Mouse (Mus musculus) CH12.LX (cell line): ENCODE measurements at regions not wholly inside any gene's neighbourhood (a gene's known extent, or its start where the extent isn't known, plus 50 kb on each side); places are given as distances from the start of the nearest gene placed in this dataset.

ENCODE experiments used
- DNase-seq: peaks from one replicate; pipeline ENCODE4 v3.0.0-alpha.2; 2013; ENCODE audit errors: extremely low read depth
- H3K27ac ChIP-seq: 2 replicates; pipeline ENCODE4 v1.5.1; 2012; ENCODE audit warnings: low read depth, mild to moderate bottlenecking, control low read depth, moderate library complexity; ENCODE audit not compliant: insufficient read depth
- H3K27me3 ChIP-seq: replicated peaks from 2 replicates; pipeline ENCODE3; 2012; ENCODE audit warnings: inconsistent platforms
- H3K36me3 ChIP-seq, 2 experiments: replicated peaks in 1 of 2; 2 replicates each; pipeline versions ENCODE3 to v1.6.1; 2012; ENCODE audit warnings: inconsistent platforms in 1 of 2, low read length in 1 of 2, mild to moderate bottlenecking in 1 of 2, mixed read lengths in 1 of 2, moderate library complexity in 1 of 2; ENCODE audit not compliant: control insufficient read depth in 1 of 2, insufficient read depth in 1 of 2
- H3K4me1 ChIP-seq, 2 experiments: 2 replicates each; pipeline ENCODE4 v1.6.1; 2012; ENCODE audit warnings: inconsistent platforms in 1 of 2, moderate library complexity in 1 of 2; ENCODE audit not compliant: insufficient read depth in 2 of 2, control insufficient read depth in 1 of 2
- H3K4me2 ChIP-seq: 2 replicates; pipeline ENCODE4 v1.6.1; 2012; ENCODE audit warnings: low read depth, mild to moderate bottlenecking, control low read depth; ENCODE audit not compliant: poor library complexity, insufficient read depth, severe bottlenecking
- H3K4me3 ChIP-seq, 3 experiments: fragments of 150-350 bp in 1 of 3; sonication (generic) in 1 of 3; replicated peaks in 1 of 3; 2 replicates each; pipeline versions ENCODE3 to v1.5.1; 2011 to 2012; ENCODE audit warnings: low read depth in 2 of 3, low read length in 2 of 3, mild to moderate bottlenecking in 2 of 3, moderate library complexity in 2 of 3, control low read depth in 1 of 3, improper control_type of control experiment in 1 of 3, inconsistent platforms in 1 of 3, mixed read lengths in 1 of 3; ENCODE audit not compliant: poor library complexity in 1 of 3
- H3K79me2 ChIP-seq: replicated peaks from 2 replicates; pipeline ENCODE4 v1.6.1; 2012; ENCODE audit warnings: mild to moderate bottlenecking, moderate library complexity; ENCODE audit not compliant: control insufficient read depth, poor library complexity, insufficient read depth, severe bottlenecking; ENCODE audit errors: extremely low read depth
- H3K9ac ChIP-seq: 2 replicates; pipeline ENCODE4 v1.6.1; 2012; ENCODE audit warnings: low read depth, mild to moderate bottlenecking, control low read depth, moderate library complexity; ENCODE audit not compliant: insufficient read depth
- H3K9me3 ChIP-seq: replicated peaks from 2 replicates; pipeline ENCODE3; 2012; ENCODE audit warnings: low read length, inconsistent platforms, mixed read lengths
- CTCF ChIP-seq, 2 experiments: IDR thresholded peaks in 1 of 2; conservative IDR thresholded peaks in 1 of 2; 2 replicates each; pipeline ENCODE4 v1.5.1; 2011 to 2012; ENCODE audit warnings: low read depth in 2 of 2, low read length in 2 of 2, improper control_type of control experiment in 1 of 2, inconsistent platforms in 1 of 2, mild to moderate bottlenecking in 1 of 2, moderate library complexity in 1 of 2
- ELF1 ChIP-seq: IDR thresholded peaks from 2 replicates; pipeline ENCODE4 v1.6.1; 2014; ENCODE audit warnings: low read depth, mild to moderate bottlenecking, inconsistent platforms, low read length, improper control_type of control experiment
- ETS1 ChIP-seq: conservative IDR thresholded peaks from 2 replicates; pipeline ENCODE4 v1.6.1; 2012; ENCODE audit warnings: low read depth, mild to moderate bottlenecking, inconsistent platforms, low read length, improper control_type of control experiment, moderate library complexity
- IRF4 ChIP-seq: IDR thresholded peaks from 2 replicates; pipeline ENCODE4 v1.6.1; 2014; ENCODE audit warnings: low read depth, mild to moderate bottlenecking, inconsistent platforms, low read length, improper control_type of control experiment
- JUN ChIP-seq: IDR thresholded peaks from 2 replicates; pipeline ENCODE4 v1.6.1; 2011; ENCODE audit warnings: low read depth, mild to moderate bottlenecking, low read length, improper control_type of control experiment, moderate library complexity; ENCODE audit not compliant: insufficient read depth
- JUND ChIP-seq: conservative IDR thresholded peaks from 2 replicates; pipeline ENCODE4 v1.6.1; 2011; ENCODE audit warnings: low read depth, low read length, improper control_type of control experiment
- MAZ ChIP-seq: IDR thresholded peaks from 2 replicates; pipeline ENCODE4 v1.6.1; 2012; ENCODE audit warnings: low read depth, mild to moderate bottlenecking, inconsistent platforms, low read length, improper control_type of control experiment, moderate library complexity
- MEF2A ChIP-seq: IDR thresholded peaks from 2 replicates; pipeline ENCODE4 v1.6.1; 2014; ENCODE audit warnings: low read depth, mild to moderate bottlenecking, inconsistent platforms, low read length, improper control_type of control experiment, borderline replicate concordance
- MXI1 ChIP-seq: IDR thresholded peaks from 2 replicates; pipeline ENCODE4 v1.6.1; 2011; ENCODE audit warnings: mild to moderate bottlenecking, low read depth, low read length, improper control_type of control experiment
- NELFE ChIP-seq: IDR thresholded peaks from 2 replicates; pipeline ENCODE4 v1.6.1; 2011; ENCODE audit warnings: low read depth, low read length, improper control_type of control experiment
- NRF1 ChIP-seq: IDR thresholded peaks from 2 replicates; pipeline ENCODE4 v1.6.1; 2014; ENCODE audit warnings: low read depth, mild to moderate bottlenecking, inconsistent platforms, low read length, improper control_type of control experiment, moderate library complexity
- PAX5 ChIP-seq: IDR thresholded peaks from 2 replicates; pipeline ENCODE4 v1.6.1; 2012; ENCODE audit warnings: low read length, inconsistent platforms, mixed read lengths
- POLR2A ChIP-seq: IDR thresholded peaks from 2 replicates; pipeline ENCODE4 v1.6.1; 2011; ENCODE audit warnings: low read depth, mild to moderate bottlenecking, improper control_type of control experiment, low read length
- POLR2AphosphoS2 ChIP-seq: IDR thresholded peaks from 2 replicates; pipeline ENCODE4 v1.6.1; 2011; ENCODE audit warnings: low read depth, low read length, improper control_type of control experiment
- RCOR1 ChIP-seq: conservative IDR thresholded peaks from 2 replicates; pipeline ENCODE4 v1.6.1; 2012; ENCODE audit warnings: low read depth, mild to moderate bottlenecking, inconsistent platforms, low read length, improper control_type of control experiment
- SIN3A ChIP-seq: IDR thresholded peaks from 2 replicates; pipeline ENCODE4 v1.6.1; 2012; ENCODE audit warnings: low read length, improper control_type of control experiment, inconsistent platforms
- TBP ChIP-seq: conservative IDR thresholded peaks from 2 replicates; pipeline ENCODE4 v1.6.1; 2011; ENCODE audit warnings: low read depth, low read length, improper control_type of control experiment
- TCF12 ChIP-seq: IDR thresholded peaks from 2 replicates; pipeline ENCODE4 v1.6.1; 2014; ENCODE audit warnings: low read depth, mild to moderate bottlenecking, inconsistent platforms, low read length, improper control_type of control experiment
- USF1 ChIP-seq: IDR thresholded peaks from 2 replicates; pipeline ENCODE4 v1.6.1; 2014; ENCODE audit warnings: low read depth, mild to moderate bottlenecking, inconsistent platforms, low read length, improper control_type of control experiment
- ZNF384 ChIP-seq: IDR thresholded peaks from 2 replicates; pipeline ENCODE4 v1.6.1; 2012; ENCODE audit warnings: low read depth, low read length, improper control_type of control experiment, inconsistent platforms
- dilution Hi-C: fragments of 300-500 bp; cut with MboI; formaldehyde crosslinking; loops from 2 replicates; pipeline ENCODE4 v1.14.3; 2020; ENCODE audit warnings: low sequenced_read_pairs; ENCODE audit not compliant: extremely low pct_unique_long_range_greater_than_20kb, extremely low pct_ligation_motif_present
- in situ Hi-C: fragments of 300-500 bp; cut with MboI; formaldehyde crosslinking; loops from 3 replicates; pipeline ENCODE4 v1.14.3; 2019; ENCODE audit warnings: low sequenced_read_pairs, low pct_ligation_motif_present, low pct_unique_long_range_greater_than_20kb, mixed read lengths

GRCm38 (mm10) chr2:138806196-138806595 is 549.8 kb downstream of the Btbd3 start:
- Histone ChIP-seq H3K27ac (no peak overlapping the region), H3K36me3 (no peaks in the 10 kb centered on the region), H3K79me2 (no peaks in the 10 kb centered on the region), H3K4me2 (no peak overlapping the region), H3K9ac (no peak overlapping the region), H3K27me3 (no peaks in the 10 kb centered on the region), H3K4me1 (no peaks in the 10 kb centered on the region), H3K4me3 (no peak overlapping the region), H3K9me3 (peaks cover 35% of the 10 kb centered on the region)
- dilution Hi-C loops (no loop called here), in situ Hi-C loops (no loop called here)
- DNase-seq: no peak
- TF ChIP-seq SIN3A (no peak), PAX5 (no peak), IRF4 (no peak), RCOR1 (no peak), ETS1 (no peak), NRF1 (no peak)

GRCm38 (mm10) chr2:138809767-138810166 is 553.4 kb downstream of the Btbd3 start:
- DNase-seq: no peak
- Histone ChIP-seq H3K4me3 (no peak overlapping the region), H3K27ac (no peak overlapping the region), H3K9ac (no peak overlapping the region), H3K4me1 (no peaks in the 10 kb centered on the region), H3K36me3 (no peaks in the 10 kb centered on the region), H3K4me2 (no peak overlapping the region), H3K27me3 (no peaks in the 10 kb centered on the region), H3K9me3 (peaks cover 36% of the 10 kb centered on the region), H3K79me2 (no peaks in the 10 kb centered on the region)
- dilution Hi-C loops: no loop called here
- in situ Hi-C loops: no loop called here
- TF ChIP-seq ELF1 (no peak), JUND (no peak), IRF4 (no peak), ZNF384 (no peak), USF1 (no peak), CTCF (conservative IDR thresholded peaks at IDR 0.05 in 1 of 2, IDR thresholded peaks at IDR 0.05 in 1 of 2; ENCODE audit: low read depth in 2 of 2, low read length in 2 of 2) (no peak), JUN (no peak), MEF2A (no peak)

GRCm38 (mm10) chr2:138820489-138820888 is 564.1 kb downstream of the Btbd3 start:
- H3K9ac ChIP-seq: no peak overlapping the region
- in situ Hi-C loops: no loop called here
- H3K79me2 ChIP-seq: no peaks in the 10 kb centered on the region
- H3K36me3 ChIP-seq: no peaks in the 10 kb centered on the region
- H3K27me3 ChIP-seq: no peaks in the 10 kb centered on the region
- TF ChIP-seq POLR2A (no peak), TCF12 (no peak), JUND (no peak), MAZ (no peak), MXI1 (no peak), POLR2AphosphoS2 (no peak), ELF1 (no peak), TBP (no peak), NELFE (no peak)
- TF ChIP-seq, all 38 proteins: peak for 0
- dilution Hi-C loops: no loop called here
- H3K9me3 ChIP-seq: peaks cover 31% of the 10 kb centered on the region
- H3K27ac ChIP-seq: no peak overlapping the region
- H3K4me2 ChIP-seq: no peak overlapping the region
- DNase-seq: no peak
- H3K4me3 ChIP-seq: no peak overlapping the region
- H3K4me1 ChIP-seq: no peaks in the 10 kb centered on the region
